27 mouse cellular contexts compared by ENCODE assay signal in genomic region chr6:55437919-55438318, GRCm38 (mm10). TPM values are rescaled to one million over a fixed set of nuclear protein-coding genes. Genes with fewer than 3 reads are reported as not detected.
DNase-seq lines count a peak whose midpoint lies in the region; ATAC-seq and TF ChIP-seq lines count a peak whose summit lies in the region.
"Had no signal": no experiment of that assay in that cellular context is flagged by ENCODE, and none has a peak within 500 bp of the region (broad histone marks: within the 10 kb centered on the region; RNA-seq: fewer than 3 reads in every experiment).

No protein-coding gene starts in this region.

- H3K27me3 ChIP-seq in heart, adult 2 months (ENCODE audit: control insufficient read depth, insufficient read depth, low read length), result no peaks in the 10 kb centered on the region
- H3K27me3 ChIP-seq in liver, embryonic 12.5 days (replicated peaks), result peaks cover 12% of the 10 kb centered on the region; the same call in 1 of the 2 replicates
- H3K27me3 ChIP-seq in kidney, embryonic 16.5 days (ENCODE audit: insufficient read depth, low read length), result no peaks in the 10 kb centered on the region
- H3K27me3 ChIP-seq: kidney, embryonic 15.5 days had no signal

- H3K9me3 ChIP-seq in liver, embryonic 12.5 days (replicated peaks), result no peaks in the 10 kb centered on the region
- H3K9me3 ChIP-seq in kidney, embryonic 16.5 days (ENCODE audit: low read length), result no peaks in the 10 kb centered on the region
- H3K9me3 ChIP-seq: embryonic facial prominence, embryonic 10.5 days; heart, embryonic 10.5 days; kidney, embryonic 15.5 days had no signal

- H3K9ac ChIP-seq in heart, adult 2 months (ENCODE audit: low read depth, low read length), result no peak overlapping the region
- H3K9ac ChIP-seq in liver, embryonic 12.5 days, result no peak overlapping the region
- H3K9ac ChIP-seq in kidney, embryonic 16.5 days (replicated peaks; ENCODE audit: low read length), result no peak overlapping the region
- H3K9ac ChIP-seq: forebrain, postnatal 0 days; kidney, embryonic 15.5 days; liver, postnatal 0 days had no signal

- peaks cover 1% of the 10 kb centered on the region for H3K4me1 ChIP-seq in heart, adult 2 months (ENCODE audit: control insufficient read depth, insufficient read depth, low read length)
- no peaks in the 10 kb centered on the region for H3K4me1 ChIP-seq in liver, embryonic 12.5 days
- H3K4me1 ChIP-seq in kidney, embryonic 16.5 days (ENCODE audit: insufficient read depth, low read length), result peaks cover 17% of the 10 kb centered on the region

- no peak for TF ChIP-seq EP300 in heart, adult 2 months (IDR thresholded peaks at IDR 0.05; ENCODE audit: insufficient read depth, low read depth, low read length)

- peak; percentile 89 for DNase-seq in heart, adult 11 months
- no peak for DNase-seq in heart, adult 2 months
- DNase-seq in 3T3-L1 (ENCODE audit: low read depth, low spot score), result peak; percentile 77
- DNase-seq in Muller cell, postnatal 12 days (ENCODE audit: inconsistent ontology term), result peak; percentile 80
- DNase-seq in left cerebral cortex, adult 2 months (ENCODE audit: extremely low spot score in 1 of 2, low spot score in 2 of 2), result no peak
- DNase-seq: adrenal gland, postnatal 10 days; cerebellum, adult 11 months; cerebellum, adult 9-11 months; forebrain, postnatal 0 days; gastrocnemius, postnatal 25 days; heart, postnatal 4 days; kidney, postnatal 4 days; left cerebral cortex, postnatal 4 days; liver; liver, postnatal 0 days; midbrain, embryonic 14.5 days; right cerebral cortex, postnatal 14 days had no signal

- H3K4me2 ChIP-seq in liver, embryonic 12.5 days, result no peak overlapping the region
- H3K4me2 ChIP-seq in kidney, embryonic 16.5 days (replicated peaks; ENCODE audit: low read depth, low read length), result no peak overlapping the region
- H3K4me2 ChIP-seq: kidney, embryonic 15.5 days had no signal

- H3K36me3 ChIP-seq in heart, adult 2 months (ENCODE audit: control insufficient read depth, insufficient read depth, low read length), result no peaks in the 10 kb centered on the region
- H3K36me3 ChIP-seq in liver, embryonic 12.5 days, result no peaks in the 10 kb centered on the region
- no peaks in the 10 kb centered on the region for H3K36me3 ChIP-seq in kidney, embryonic 16.5 days (ENCODE audit: insufficient read depth, low read length)
- H3K36me3 ChIP-seq: embryonic facial prominence, embryonic 10.5 days; heart, embryonic 10.5 days; kidney, embryonic 15.5 days had no signal

- TF ChIP-seq POLR2A in heart, adult 2 months (IDR thresholded peaks at IDR 0.05; ENCODE audit: insufficient read depth, low read depth, low read length), result no peak

- no peak for TF ChIP-seq CTCF in heart, adult 2 months (IDR thresholded peaks at IDR 0.05)
- TF ChIP-seq CTCF in left cerebral cortex, adult 2 months (IDR thresholded peaks at IDR 0.05), result no peak

- no peak overlapping the region for H3K27ac ChIP-seq in heart, adult 2 months
- no peak overlapping the region for H3K27ac ChIP-seq in liver, embryonic 12.5 days
- no peak overlapping the region for H3K27ac ChIP-seq in kidney, embryonic 16.5 days (ENCODE audit: low read length)
- no peak overlapping the region for H3K27ac ChIP-seq in left cerebral cortex, adult 2 months
- H3K27ac ChIP-seq: embryonic facial prominence, embryonic 10.5 days; heart, embryonic 10.5 days; kidney, embryonic 15.5 days; stomach, postnatal 0 days had no signal

- intact Hi-C loops in heart, adult 2 months (cut with DNase I), result no loop called here
- intact Hi-C loops in left cerebral cortex, adult 2 months (cut with DNase I), result no loop called here

- no peak overlapping the region for H3K4me3 ChIP-seq in heart, adult 2 months
- H3K4me3 ChIP-seq in liver, embryonic 12.5 days, result no peak overlapping the region
- H3K4me3 ChIP-seq in kidney, embryonic 16.5 days (ENCODE audit: low read length), result no peak overlapping the region
- no peak overlapping the region for H3K4me3 ChIP-seq in left cerebral cortex, adult 2 months
- H3K4me3 ChIP-seq: embryonic facial prominence, embryonic 10.5 days; heart, embryonic 10.5 days; kidney, embryonic 15.5 days had no signal

- 5% methylated on average over 3 of the region's 3 CpGs for WGBS in heart, adult 2 months
- WGBS in liver, embryonic 12.5 days (ENCODE audit: insufficient replicate concordance), result 13% methylated on average over 3 of the region's 3 CpGs
- WGBS in kidney, embryonic 16.5 days, result 32% methylated on average over 3 of the region's 3 CpGs

- no peaks in the 10 kb centered on the region for H3K79me2 ChIP-seq in heart, adult 2 months (replicated peaks; ENCODE audit: control insufficient read depth, insufficient read depth, low read length)

- peak; percentile 74 to 79 for ATAC-seq in hematopoietic stem cell, adult 5-6 weeks (replicated peaks in 1 of 2; ENCODE audit: insufficient read depth in 1 of 2, low FRiP score in 2 of 2, low TSS enrichment in 1 of 2, low read depth in 1 of 2, poor library complexity in 2 of 2, severe bottlenecking in 2 of 2)
- no peak for ATAC-seq in liver, embryonic 12.5 days
- ATAC-seq in kidney, embryonic 16.5 days (ENCODE audit: low FRiP score, low TSS enrichment), result no peak
- ATAC-seq: forebrain, postnatal 0 days; intestine, postnatal 0 days; liver, postnatal 0 days; lung, postnatal 0 days had no signal

RNA-seq across cellular contexts. Expression of gene Adcyap1r1, which starts 13.9 kb away (rescaled TPM):
- 1 to 10 TPM; 4.4 to 4.5 TPM for total RNA-seq in heart, adult 2 months (2021)
- polyA plus RNA-seq in heart, adult 2 months (2012; rRNA removed), result 4.8 and 7.4 TPM in 2 replicates
- not detected in 2 replicates for total RNA-seq in hematopoietic stem cell, adult 5-6 weeks (2017)
- 0.12 and 0.24 TPM in 2 replicates for polyA plus RNA-seq in liver, embryonic 12.5 days (2016; fragmentation: Nextera tagmentation; extraction: Ambion mirVana)
- 2.5 and 2.7 TPM in 2 replicates for polyA plus RNA-seq in kidney, embryonic 16.5 days (2015; fragmentation: Nextera tagmentation; extraction: Ambion mirVana)
- 100 to 1,000 TPM; 118 to 121 TPM for total RNA-seq in left cerebral cortex, adult 2 months (2021)
- total RNA-seq: neutrophil, adult 5-6 weeks had no signal
- polyA plus RNA-seq: liver, postnatal 0 days had no signal

Comparison
In these comparisons a context has a peak if more than half of its experiments do, and no peak if none do; other contexts are left out.
1. DNase-seq: peak in heart, adult 11 months (single experiment), 3T3-L1 (single experiment) and Muller cell, postnatal 12 days (single experiment); none in heart, adult 2 months (0 of 2) and left cerebral cortex, adult 2 months (0 of 2).
2. ATAC-seq: peak in hematopoietic stem cell, adult 5-6 weeks (2 of 2); none in liver, embryonic 12.5 days (single experiment) and kidney, embryonic 16.5 days (single experiment).
3. RNA of gene Adcyap1r1, which starts 13.9 kb away (total RNA-seq): 118 to 121 TPM in left cerebral cortex, adult 2 months; 4.4 to 4.5 TPM in heart, adult 2 months and not detected in hematopoietic stem cell, adult 5-6 weeks; every median in the first group is over 10 times any median in the second.